Mouse (Mus musculus) thymus, adult 2 months (tissue): ENCODE data around the gene Abi3bp.

Experiments
- CTCF ChIP-seq: fragments of 200-500 bp; IDR thresholded peaks from 2 replicates; pipeline ENCODE4 v1.5.1; 2012; ENCODE audit warnings: mild to moderate bottlenecking, control low read depth, low read length, moderate library complexity, borderline replicate concordance; ENCODE audit not compliant: control insufficient read depth, poor library complexity, insufficient read depth; ENCODE audit errors: extremely low read depth
- POLR2A ChIP-seq: fragments of 200-500 bp; IDR thresholded peaks from 2 replicates; pipeline ENCODE4 v1.6.1; 2012; ENCODE audit warnings: mild to moderate bottlenecking, low read length, control low read depth, moderate library complexity; ENCODE audit not compliant: control insufficient read depth, poor library complexity, insufficient read depth; ENCODE audit errors: extremely low read depth

DNA sequence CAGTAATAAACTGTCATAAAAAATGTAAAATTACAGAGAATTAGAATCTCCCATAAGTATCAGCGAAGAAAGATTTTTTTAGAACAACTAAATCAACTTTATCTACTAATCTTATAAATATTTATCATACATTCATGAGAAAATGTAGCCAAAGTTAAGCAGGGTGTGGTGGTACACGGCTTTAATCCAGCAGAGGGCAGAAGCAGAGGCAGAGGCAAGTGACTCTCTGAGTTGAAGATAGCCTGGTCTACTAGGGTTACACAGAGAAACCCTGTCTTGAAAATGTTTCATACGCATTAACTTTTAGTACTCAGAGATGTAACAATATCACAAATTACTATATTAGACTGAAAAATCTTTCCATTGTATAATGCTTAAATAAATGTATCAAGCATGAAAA is 228.1 kb downstream of the Abi3bp start:
- TF ChIP-seq CTCF, result no peak
- TF ChIP-seq POLR2A, result no peak
